Mouse (Mus musculus) layer of hippocampus, adult 8-10 months (tissue): Measurements from ENCODE around the gene Twnk. TPM values are rescaled to one million over a fixed set of nuclear protein-coding genes. Genes with fewer than 3 reads are reported as not detected.

ENCODE experiments used
- DNase-seq, 2 experiments: peaks; one replicate each; pipeline ENCODE4 v3.0.0; 2022; ENCODE audit warnings: low spot score in 2 of 2
- total RNA-seq, 4 experiments: library from RNA; stranded (reverse); gene quantifications; 2 replicates each; pipeline ENCODE4 v1.2.4; 2022

Twnk gene
- total RNA-seq, 4 experiments from 2014 or later, result 13.3 to 16.3 (median 14.8) TPM

DNA sequence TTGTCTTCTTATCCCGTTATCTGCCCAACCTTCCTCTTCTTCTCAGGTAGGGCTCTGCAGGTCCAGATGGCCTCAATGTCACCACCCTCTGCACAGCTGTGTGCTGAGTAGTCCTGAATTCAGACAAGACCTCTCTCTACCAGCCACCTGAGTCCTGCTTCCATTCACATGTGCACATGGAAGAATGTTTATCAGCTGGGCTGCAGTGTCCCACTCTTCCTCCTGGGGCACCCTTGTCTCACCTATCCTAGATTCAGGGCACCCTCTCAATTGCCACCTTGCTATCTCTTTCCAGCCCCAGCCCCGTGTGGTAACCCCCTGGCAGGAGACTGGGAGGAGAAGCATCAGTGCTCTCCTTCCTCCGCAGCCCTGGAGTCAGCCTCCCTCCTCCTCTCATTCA lies 3.2 kb upstream of the Twnk start:
- DNase-seq, result no peak

- DNase-seq, result no peak
Measured at GRCm38 (mm10) chr19:45003740-45004516, 1.5 kb upstream of the Twnk start.

- peak; percentile 95 for DNase-seq
Measured at GRCm38 (mm10) chr19:45005957-45006712, 672 bp downstream of the Twnk start, which contains the start of gene Mrpl43. Mrpl43 (minus strand) TSS chr19:45006442.

DNA sequence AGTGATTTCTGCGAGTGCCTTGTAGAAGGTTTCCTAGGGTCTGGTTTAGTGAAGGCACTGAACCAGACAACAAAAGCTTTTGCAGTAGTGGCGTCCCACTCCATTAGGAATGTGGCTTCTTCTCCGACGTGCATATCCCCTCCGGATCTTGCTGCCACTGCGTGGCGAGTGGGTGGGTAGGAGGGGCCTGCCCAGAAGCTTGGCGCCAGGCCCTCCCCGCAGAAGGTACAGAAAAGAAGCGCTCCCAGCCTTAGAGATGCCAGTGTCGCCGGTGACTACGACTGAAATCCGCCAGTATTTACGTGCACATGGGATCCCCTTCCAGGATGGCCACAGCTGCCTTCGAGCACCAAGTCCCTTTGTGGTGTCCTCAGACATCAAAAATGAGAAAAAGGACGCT lies 1.6 kb downstream of the Twnk start:
- no peak for DNase-seq

- DNase-seq, result no peak
Measured at GRCm38 (mm10) chr19:45007425-45008191, 2.1 kb downstream of the Twnk start.

GRCm38 (mm10) chr19:45010646-45011045 lies 5.2 kb downstream of the Twnk start:
- no peak for DNase-seq

GRCm38 (mm10) chr19:45012219-45012618 lies 6.8 kb downstream of the Twnk start:
- no peak for DNase-seq

GRCm38 (mm10) chr19:45012636-45013035 lies 7.2 kb downstream of the Twnk start:
- no peak for DNase-seq

- no peak for DNase-seq
Measured at GRCm38 (mm10) chr19:45013581-45014225, 8.2 kb downstream of the Twnk start.

DNA sequence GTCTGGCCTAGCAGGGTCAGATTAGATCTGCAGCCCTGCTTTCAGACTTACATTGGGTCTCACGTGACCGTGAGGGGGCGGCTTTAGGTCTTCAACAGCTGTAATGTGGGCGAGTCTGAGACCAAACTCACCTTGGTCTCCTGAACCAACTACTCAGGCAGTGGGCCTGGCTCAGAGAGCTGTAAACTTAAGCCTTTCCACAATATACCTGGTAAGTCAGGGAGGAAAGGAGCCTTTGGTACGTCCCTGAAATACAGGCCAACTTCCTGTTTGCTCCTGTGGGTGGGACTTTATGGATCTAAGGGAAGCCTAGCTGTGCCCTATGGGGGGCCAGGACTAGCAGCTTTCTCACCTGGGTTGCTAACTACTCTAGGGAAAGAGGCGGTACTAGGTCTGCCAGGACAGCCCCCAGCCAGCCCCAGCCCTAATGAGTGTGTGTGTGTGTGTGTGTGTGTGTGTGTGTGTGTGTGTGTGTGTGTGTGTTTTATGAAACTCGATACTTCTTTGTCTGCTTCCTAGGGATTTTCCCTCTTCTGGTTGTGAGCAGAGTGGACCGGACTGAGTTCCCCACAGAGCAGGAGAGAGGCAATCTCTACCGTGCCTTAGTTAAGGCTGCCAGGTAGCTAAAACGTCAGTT lies 9.0 kb downstream of the Twnk start, which contains the start of gene Lzts2:
Gene Lzts2, plus strand, starts transcription at position 80 of the 637 bp plus-strand sequence.
- no peak for DNase-seq

DNA sequence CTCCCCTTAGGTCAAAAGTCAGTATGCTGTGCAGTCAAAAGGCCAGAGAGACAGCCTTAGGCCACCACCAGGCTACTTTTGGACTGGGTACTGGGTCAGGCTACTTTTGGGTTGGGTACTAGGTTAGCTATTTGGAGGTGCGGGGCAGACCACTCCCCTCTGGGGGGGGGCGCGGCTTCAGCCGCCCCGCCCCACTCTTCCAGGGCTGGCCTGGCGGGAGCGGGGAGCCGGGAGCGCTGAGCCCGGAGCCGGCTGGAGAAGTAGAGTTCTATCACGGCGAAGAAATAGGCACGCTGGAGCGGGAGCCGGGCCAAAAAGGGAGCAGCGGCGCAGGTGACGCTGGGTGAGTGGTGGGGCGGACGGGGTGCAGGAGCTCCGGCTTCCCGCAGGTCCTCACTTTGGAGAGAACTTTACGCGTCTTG lies 9.5 kb downstream of the Twnk start:
- DNase-seq, result no peak

DNA sequence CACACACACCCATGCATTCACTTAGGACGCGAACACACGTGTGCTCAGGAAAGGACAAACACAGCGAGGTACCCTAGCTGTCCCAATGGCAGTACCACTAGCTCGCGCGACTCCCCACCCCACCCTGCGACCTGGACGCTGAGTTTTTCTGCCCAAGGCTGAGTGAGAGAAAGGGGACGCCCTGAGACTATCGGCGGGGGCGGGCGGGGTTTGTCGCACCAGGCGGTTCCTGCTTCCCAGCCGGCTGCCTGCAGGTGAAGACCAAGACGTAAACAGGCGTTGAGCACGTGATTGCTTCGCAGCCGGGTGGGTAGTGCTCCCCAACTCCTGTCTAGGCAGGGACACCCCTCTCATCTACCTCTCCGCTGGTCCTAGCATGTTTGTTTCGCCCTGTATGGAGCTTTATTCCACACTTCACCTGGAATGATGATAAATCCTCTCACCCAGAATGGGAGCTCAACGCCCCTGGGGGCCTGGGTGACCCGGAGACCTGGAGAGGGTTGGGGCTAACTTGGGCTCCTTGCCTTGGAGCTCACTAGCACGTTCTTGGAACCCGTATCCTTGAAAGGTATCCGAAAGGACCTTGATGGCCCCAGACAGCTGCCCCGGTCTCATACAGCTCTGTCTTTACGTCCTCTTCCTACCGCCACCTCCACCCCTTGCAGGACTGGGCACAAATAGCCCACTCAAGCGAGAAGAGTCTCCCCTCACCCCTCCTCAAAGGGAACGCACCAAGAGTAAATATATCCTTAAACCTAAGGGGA lies 10.2 kb downstream of the Twnk start:
- DNase-seq, result no peak

DNA sequence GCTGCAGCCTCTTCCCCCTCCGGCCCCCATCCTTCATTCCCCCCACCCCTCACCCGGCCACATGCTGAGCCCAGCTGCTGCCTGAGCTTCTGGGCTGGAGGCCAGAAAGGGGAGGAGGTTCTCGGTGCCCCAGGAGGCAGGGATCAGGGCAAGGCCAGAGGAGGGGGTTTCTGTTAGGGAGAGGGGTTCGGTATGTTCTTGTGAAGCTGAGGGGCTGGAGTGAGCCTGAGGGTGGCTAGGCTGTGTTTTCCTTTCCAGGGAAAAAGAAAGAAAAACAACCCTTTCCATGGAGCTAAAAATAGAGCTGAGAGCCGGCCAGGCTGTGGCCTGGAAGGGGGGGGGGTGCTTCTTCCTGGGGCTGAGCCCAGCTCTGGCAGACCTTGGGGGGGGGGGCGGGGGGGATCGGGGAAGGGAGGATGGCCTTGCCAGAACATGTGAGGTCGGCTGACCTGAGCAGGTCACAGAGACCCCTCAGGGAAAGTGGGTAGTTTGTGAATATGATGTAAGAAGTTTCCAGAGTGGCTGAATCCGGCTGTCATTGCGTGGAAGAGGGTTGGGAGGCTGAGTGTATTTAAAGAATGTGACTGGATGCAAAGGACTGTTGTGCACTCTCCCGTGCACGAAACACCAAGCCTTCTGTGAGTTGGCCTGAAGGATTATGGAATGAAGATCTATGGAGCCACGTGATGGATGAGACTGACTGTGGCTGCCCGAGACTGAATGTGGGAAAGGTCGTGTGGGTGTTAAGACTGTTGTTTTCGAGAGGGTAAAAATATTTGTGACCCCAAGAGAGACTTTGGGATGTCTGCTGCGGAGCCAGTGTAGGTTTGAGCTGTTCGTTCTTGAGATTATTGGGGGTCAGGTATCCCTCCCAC lies 11.1 kb downstream of the Twnk start:
- DNase-seq, result peak; percentile 56 to 70

- DNase-seq, result peak; percentile 73 to 82
Measured at GRCm38 (mm10) chr19:45017216-45017771, 11.8 kb downstream of the Twnk start.

DNA sequence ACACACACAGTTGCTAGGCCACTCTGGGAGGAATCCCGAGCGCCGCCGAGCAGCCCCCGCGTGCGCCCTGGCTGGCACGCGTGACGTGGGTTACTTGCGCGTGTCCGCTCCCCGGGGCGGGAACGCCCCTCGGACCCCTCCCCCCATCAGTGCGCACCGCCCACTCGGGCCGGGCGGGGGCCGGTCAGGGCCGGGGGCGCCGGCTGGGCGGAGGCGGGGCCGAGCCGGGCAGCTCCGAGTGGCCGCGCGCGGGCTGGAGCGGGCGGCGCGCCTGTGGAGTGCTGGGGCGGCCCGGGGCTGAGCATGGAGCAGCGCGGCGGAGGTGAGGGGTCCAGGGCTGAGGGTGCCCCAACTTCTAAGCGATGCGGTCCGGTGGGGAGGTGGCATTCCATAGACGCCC lies 12.4 kb downstream of the Twnk start:
- peak; percentile 71 to 75 for DNase-seq

DNA sequence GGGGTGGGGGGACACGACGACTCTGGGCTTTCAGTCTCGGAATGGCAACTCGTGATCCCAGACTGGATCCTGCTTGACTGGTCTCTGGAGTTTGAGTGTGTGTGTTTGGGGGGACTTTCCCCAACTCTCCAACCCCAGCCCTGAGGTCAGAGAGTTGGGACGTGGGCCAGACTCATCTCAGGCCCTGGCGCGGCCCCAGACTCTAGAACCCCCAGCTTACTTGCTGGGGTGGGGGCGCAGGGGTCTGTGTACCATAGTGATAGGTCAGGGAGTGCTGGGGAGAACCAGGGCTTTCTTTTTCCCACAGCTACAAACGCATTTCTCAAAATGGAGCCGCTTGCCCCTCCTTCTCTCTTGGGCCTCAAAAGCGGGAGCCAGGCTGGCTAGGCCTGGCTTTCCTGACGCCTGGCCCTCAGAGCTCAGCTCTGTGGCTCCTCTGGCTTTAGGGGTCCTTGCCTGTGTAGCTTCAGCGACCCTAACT lies 12.9 kb downstream of the Twnk start:
- no peak for DNase-seq

DNA sequence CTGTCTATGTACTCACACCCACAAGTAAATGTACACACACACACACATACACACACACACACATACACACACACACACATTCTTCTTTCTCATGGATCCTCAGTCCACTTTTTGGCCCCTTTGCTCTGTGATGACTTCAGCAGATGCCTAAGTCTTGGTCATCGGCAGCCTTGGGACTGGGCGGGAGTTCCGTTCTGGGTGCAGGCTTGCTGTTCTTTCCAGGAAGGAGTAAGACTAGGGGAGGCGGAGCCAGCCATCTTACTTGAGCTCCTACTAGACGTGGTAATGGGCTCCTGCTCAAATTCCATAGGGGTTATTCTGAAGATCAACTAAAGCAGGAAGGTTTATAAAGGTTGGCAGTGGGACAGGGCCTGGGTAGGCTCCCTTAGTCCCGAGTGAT lies 14.9 kb downstream of the Twnk start:
- no peak for DNase-seq

GRCm38 (mm10) chr19:45021362-45021761 lies 15.9 kb downstream of the Twnk start:
- DNase-seq, result no peak

- DNase-seq, result peak in 1 of 2 experiments; percentile 5
Measured at GRCm38 (mm10) chr19:45023993-45024392, 18.5 kb downstream of the Twnk start.
